Mouse (Mus musculus): ENCODE data around the gene Sfmbt1.
"Not testable (repeated sequence)": the region's sequence is repeated elsewhere in the genome, so short reads cannot be mapped to it uniquely, and the experiment has no call there.

The Sfmbt1 gene

GRCm38 (mm10) chr14:30716051-30716952 is 1.7 kb downstream of the Sfmbt1 start:
- in situ Hi-C loops (cut with MboI): no loop called here

- in situ Hi-C loops (cut with MboI): no loop called here
Measured at GRCm38 (mm10) chr14:30716953-30717285, 2.3 kb downstream of the Sfmbt1 start.

- in situ Hi-C loops (cut with MboI): not testable (repeated sequence)
Measured at GRCm38 (mm10) chr14:30718696-30719095, 4.0 kb downstream of the Sfmbt1 start.

- in situ Hi-C loops (cut with MboI): no loop called here
Measured at GRCm38 (mm10) chr14:30719514-30719913, 4.9 kb downstream of the Sfmbt1 start.

GRCm38 (mm10) chr14:30721850-30722249 is 7.2 kb downstream of the Sfmbt1 start:
- in situ Hi-C loops (cut with MboI): no loop called here

GRCm38 (mm10) chr14:30722406-30722805 is 7.8 kb downstream of the Sfmbt1 start:
- in situ Hi-C loops (cut with MboI): no loop called here

- in situ Hi-C loops (cut with MboI): no loop called here
Measured at GRCm38 (mm10) chr14:30731896-30732295, 17.2 kb downstream of the Sfmbt1 start.

- in situ Hi-C loops (cut with MboI): no loop called here
Measured at GRCm38 (mm10) chr14:30734665-30735064, 20.0 kb downstream of the Sfmbt1 start.

GRCm38 (mm10) chr14:30735810-30736209 is 21.2 kb downstream of the Sfmbt1 start:
- in situ Hi-C loops (cut with MboI): no loop called here

GRCm38 (mm10) chr14:30736413-30736812 is 21.8 kb downstream of the Sfmbt1 start:
- in situ Hi-C loops (cut with MboI): no loop called here

- in situ Hi-C loops (cut with MboI): no loop called here
Measured at GRCm38 (mm10) chr14:30743891-30744290, 29.2 kb downstream of the Sfmbt1 start.

GRCm38 (mm10) chr14:30746160-30746559 is 31.5 kb downstream of the Sfmbt1 start:
- in situ Hi-C loops (cut with MboI): no loop called here

GRCm38 (mm10) chr14:30757239-30757638 is 42.6 kb downstream of the Sfmbt1 start:
- in situ Hi-C loops (cut with MboI): no loop called here

- in situ Hi-C loops (cut with MboI): no loop called here
Measured at GRCm38 (mm10) chr14:30761211-30761610, 46.6 kb downstream of the Sfmbt1 start.

GRCm38 (mm10) chr14:30762131-30762903 is 47.7 kb downstream of the Sfmbt1 start:
- in situ Hi-C loops (cut with MboI): no loop called here

GRCm38 (mm10) chr14:30762904-30763568 is 48.4 kb downstream of the Sfmbt1 start:
- in situ Hi-C loops (cut with MboI): no loop called here

GRCm38 (mm10) chr14:30784614-30785013 is 70.0 kb downstream of the Sfmbt1 start:
- in situ Hi-C loops (cut with MboI): no loop called here

GRCm38 (mm10) chr14:30789471-30789870 is 74.8 kb downstream of the Sfmbt1 start:
- in situ Hi-C loops (cut with MboI): no loop called here

GRCm38 (mm10) chr14:30792871-30793270 is 78.2 kb downstream of the Sfmbt1 start:
- in situ Hi-C loops (cut with MboI): no loop called here

- in situ Hi-C loops (cut with MboI): no loop called here
Measured at GRCm38 (mm10) chr14:30801756-30802155, 87.1 kb downstream of the Sfmbt1 start.

GRCm38 (mm10) chr14:30821136-30821535 is 106.5 kb downstream of the Sfmbt1 start:
- in situ Hi-C loops (cut with MboI): no loop called here

GRCm38 (mm10) chr14:30824456-30824995 is 109.9 kb downstream of the Sfmbt1 start:
- in situ Hi-C loops (cut with MboI): no loop called here

Data from mature B cell (primary cell).